Mouse (Mus musculus) embryonic facial prominence, embryonic 11.5 days (tissue): ENCODE measurements around the gene Plxna2. TPM values are rescaled to one million over a fixed set of nuclear protein-coding genes. Genes with fewer than 3 reads are reported as not detected.

Experiments
- ATAC-seq: fragments of 200-750 bp; cut with Nextera tagmentation; replicated peaks from 2 replicates; pipeline ENCODE4 v1.8.0; 2017; ENCODE audit warnings: low read depth; ENCODE audit not compliant: insufficient number of reproducible peaks, low FRiP score, low TSS enrichment
- DNase-seq: peaks from one replicate; pipeline ENCODE4 v3.0.0-alpha.2; 2015; ENCODE audit warnings: low spot score
- H3K27ac ChIP-seq: fragments of 300-500 bp; sonication (generic); replicated peaks from 2 replicates; pipeline ENCODE4 v1.5.1; 2014; ENCODE audit warnings: mild to moderate bottlenecking, low read depth, low read length, control low read depth
- H3K27me3 ChIP-seq: fragments of 300-500 bp; sonication (generic); 2 replicates; pipeline ENCODE4 v1.6.1; 2014; ENCODE audit warnings: mild to moderate bottlenecking, low read length, moderate library complexity, mixed read lengths; ENCODE audit not compliant: control insufficient read depth, insufficient read depth
- H3K36me3 ChIP-seq: fragments of 300-500 bp; sonication (generic); replicated peaks from 2 replicates; pipeline ENCODE4 v1.6.1; 2014; ENCODE audit warnings: low read depth, mild to moderate bottlenecking, low read length, moderate library complexity, mixed read lengths; ENCODE audit not compliant: control insufficient read depth, insufficient read depth
- H3K4me1 ChIP-seq: fragments of 300-500 bp; sonication (generic); 2 replicates; pipeline ENCODE4 v1.6.1; 2014; ENCODE audit warnings: low read length, mixed read lengths; ENCODE audit not compliant: control insufficient read depth, insufficient read depth
- H3K4me2 ChIP-seq: fragments of 300-500 bp; sonication (generic); 2 replicates; pipeline ENCODE4 v1.6.1; 2014; ENCODE audit warnings: low read depth, mild to moderate bottlenecking, control low read depth, low read length, moderate library complexity
- H3K4me3 ChIP-seq: fragments of 300-500 bp; sonication (generic); 2 replicates; pipeline ENCODE4 v1.5.1; 2014; ENCODE audit warnings: low read depth, low read length, control low read depth
- H3K9ac ChIP-seq: fragments of 300-500 bp; sonication (generic); replicated peaks from 2 replicates; pipeline ENCODE4 v1.6.1; 2014; ENCODE audit warnings: mild to moderate bottlenecking, control low read depth, low read length
- H3K9me3 ChIP-seq: fragments of 300-500 bp; sonication (generic); replicated peaks from 2 replicates; pipeline ENCODE4 v1.6.1; 2016; ENCODE audit warnings: mild to moderate bottlenecking, low read length, inconsistent platforms, mixed read lengths; ENCODE audit not compliant: control insufficient read depth
- WGBS: fragments of 180-500 bp; shearing (Covaris S2); extraction: QIAGEN DNeasy Blood & Tissue Kit; methylation state at CpG from one replicate; pipeline ENCODE4 v1.1.7; 2014; 5-methylcytosine and 5-hydroxymethylcytosine counted together
- polyA plus RNA-seq: library from polyadenylated mRNA; unstranded; fragments of >200 nt; fragmentation: Nextera tagmentation; extraction: Ambion mirVana; gene quantifications from 2 replicates; pipeline ENCODE4 v1.2.1, GENCODE M21; 2014

The Plxna2 gene
- polyA plus RNA-seq, 1 experiment from 2014 or later, result 8.4 TPM

DNA sequence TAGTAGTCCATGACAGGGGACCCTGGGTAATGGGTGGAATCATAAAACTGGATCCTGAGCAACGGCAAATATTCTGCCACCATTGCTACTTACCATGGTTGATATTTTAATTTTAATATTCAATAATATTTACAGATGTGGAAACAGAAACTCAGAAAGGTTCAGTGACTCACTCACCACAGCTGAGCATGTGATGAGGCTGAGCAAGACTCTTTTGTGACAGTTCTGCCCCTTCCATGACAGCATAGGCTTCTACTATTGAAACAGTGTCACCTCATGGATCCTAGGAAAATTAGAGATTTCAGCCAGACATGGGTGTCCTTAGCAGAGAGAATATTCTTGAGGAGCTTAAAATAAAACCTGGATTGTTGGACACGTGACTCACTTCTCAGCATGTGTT is 116.8 kb downstream of the Plxna2 start:
- Histone ChIP-seq H3K9me3 (no peaks in the 10 kb centered on the region), H3K4me3 (no peak overlapping the region), H3K36me3 (no peaks in the 10 kb centered on the region), H3K27ac (no peak overlapping the region), H3K9ac (no peak overlapping the region), H3K4me1 (no peaks in the 10 kb centered on the region; the same call in 1 of the 2 replicates), H3K27me3 (no peaks in the 10 kb centered on the region), H3K4me2 (no peak overlapping the region)
- 87% methylated on average over 2 of the region's 2 CpGs for WGBS
- ATAC-seq (no peak), DNase-seq (no peak)

DNA sequence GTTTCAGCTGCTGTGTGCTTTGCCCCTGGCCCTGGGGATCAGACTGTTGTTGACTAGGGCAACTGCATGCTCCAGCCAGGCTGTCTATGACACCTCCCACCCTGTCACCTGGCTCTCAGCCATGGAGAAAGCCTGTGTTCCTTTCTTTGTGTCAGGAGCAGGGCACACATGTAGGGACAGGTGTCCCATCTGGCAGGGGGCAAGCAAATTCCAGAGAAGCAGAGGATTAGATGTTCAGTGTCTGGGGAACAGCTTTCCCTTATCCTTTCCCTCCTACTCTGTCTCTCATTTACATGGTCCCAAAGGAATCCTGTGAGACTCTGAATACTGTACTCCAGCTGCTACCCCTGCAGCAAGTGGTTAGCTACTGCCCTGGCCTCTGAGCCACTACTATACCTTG is 121.9 kb downstream of the Plxna2 start:
- no peak overlapping the region for H3K9ac ChIP-seq
- no peak for DNase-seq
- H3K4me2 ChIP-seq, result no peak overlapping the region
- H3K9me3 ChIP-seq, result no peaks in the 10 kb centered on the region
- H3K4me1 ChIP-seq, result no peaks in the 10 kb centered on the region; the same call in none of the 2 replicates
- H3K27me3 ChIP-seq, result no peaks in the 10 kb centered on the region
- H3K4me3 ChIP-seq, result no peak overlapping the region
- H3K36me3 ChIP-seq, result no peaks in the 10 kb centered on the region
- ATAC-seq, result 0 out of 2 replicates have a peak, but pooled peaks have one; percentile 26
- no peak overlapping the region for H3K27ac ChIP-seq

DNA sequence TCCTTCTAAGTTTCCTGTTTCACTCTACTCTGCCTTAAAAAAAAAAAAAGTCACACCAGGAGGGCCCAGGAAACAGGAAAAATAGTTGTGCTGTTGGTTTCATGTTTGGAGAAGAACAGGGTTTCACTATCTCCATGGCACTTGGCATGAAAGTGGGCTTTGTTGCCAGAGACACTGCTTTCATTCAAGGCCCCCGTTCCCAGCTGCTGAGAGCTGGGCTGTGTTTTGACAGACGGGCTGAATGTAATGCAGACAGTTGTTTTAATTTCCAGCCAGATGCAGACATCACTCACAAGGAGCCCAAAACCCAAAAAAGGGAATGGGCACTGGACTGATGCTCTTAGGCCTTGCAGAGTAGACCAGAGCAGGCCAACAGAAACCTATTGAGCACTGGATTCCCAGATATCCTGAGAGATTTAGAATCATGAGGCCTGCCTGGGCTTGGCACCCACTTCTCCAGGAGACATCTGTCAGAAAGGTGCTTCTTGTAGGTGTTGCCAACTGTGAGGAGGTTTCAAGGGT is 124.9 kb downstream of the Plxna2 start:
- Histone ChIP-seq H3K4me3 (no peak overlapping the region), H3K27me3 (no peaks in the 10 kb centered on the region), H3K4me1 (peaks cover 3% of the 10 kb centered on the region), H3K27ac (0 out of 2 replicates have a peak overlapping the region, but pooled peaks have one; percentile 22), H3K9ac (no peak overlapping the region), H3K9me3 (no peaks in the 10 kb centered on the region), H3K4me2 (no peak overlapping the region), H3K36me3 (no peaks in the 10 kb centered on the region)
- 26% methylated on average over 2 of the region's 2 CpGs for WGBS
- ATAC-seq (no peak), DNase-seq (peak; percentile 33)

DNA sequence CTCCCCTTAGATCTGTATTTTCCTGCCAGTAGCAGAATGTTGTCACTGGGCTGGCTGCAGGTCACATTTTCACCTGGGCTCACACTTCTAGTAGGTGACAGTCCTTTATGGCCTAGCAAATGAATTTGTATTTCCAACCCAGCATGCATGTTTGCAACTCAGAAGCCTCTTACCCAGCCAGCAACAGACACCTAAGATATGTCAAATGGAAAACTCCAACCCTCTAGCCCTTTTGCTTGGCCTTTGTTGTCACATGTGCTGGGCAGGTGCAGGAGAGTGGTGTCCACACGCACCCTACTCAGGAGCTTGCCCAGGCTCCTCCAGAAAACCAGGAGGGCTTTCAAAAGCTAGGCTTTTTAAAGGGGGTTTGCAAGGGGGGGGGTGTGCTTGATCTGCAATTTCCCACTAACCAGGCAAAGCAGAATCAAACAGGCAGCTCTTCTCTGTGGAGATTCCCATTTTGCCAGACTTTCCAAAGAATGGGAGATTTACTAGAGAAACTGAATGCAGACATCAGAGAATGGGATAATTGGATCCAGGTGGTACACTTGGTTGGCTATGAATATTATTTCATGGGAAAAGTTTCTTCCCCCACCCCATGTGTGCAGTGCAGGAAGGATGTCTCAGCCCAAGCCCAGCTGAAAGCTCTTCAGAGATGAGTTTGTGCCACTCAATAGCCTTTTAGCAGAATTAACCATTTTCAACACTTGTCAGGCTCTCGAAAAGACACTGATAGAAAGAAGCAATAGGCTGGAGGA is 127.3 kb downstream of the Plxna2 start:
- H3K36me3 ChIP-seq, result no peaks in the 10 kb centered on the region
- H3K9ac ChIP-seq, result no peak overlapping the region
- ATAC-seq (no peak), DNase-seq (peak; percentile 76)
- no peak overlapping the region for H3K27ac ChIP-seq
- H3K4me1 ChIP-seq, result peaks cover 3% of the 10 kb centered on the region
- H3K9me3 ChIP-seq, result no peaks in the 10 kb centered on the region
- H3K27me3 ChIP-seq, result no peaks in the 10 kb centered on the region
- H3K4me3 ChIP-seq, result no peak overlapping the region
- 52% methylated on average over 2 of the region's 2 CpGs for WGBS
- no peak overlapping the region for H3K4me2 ChIP-seq

DNA sequence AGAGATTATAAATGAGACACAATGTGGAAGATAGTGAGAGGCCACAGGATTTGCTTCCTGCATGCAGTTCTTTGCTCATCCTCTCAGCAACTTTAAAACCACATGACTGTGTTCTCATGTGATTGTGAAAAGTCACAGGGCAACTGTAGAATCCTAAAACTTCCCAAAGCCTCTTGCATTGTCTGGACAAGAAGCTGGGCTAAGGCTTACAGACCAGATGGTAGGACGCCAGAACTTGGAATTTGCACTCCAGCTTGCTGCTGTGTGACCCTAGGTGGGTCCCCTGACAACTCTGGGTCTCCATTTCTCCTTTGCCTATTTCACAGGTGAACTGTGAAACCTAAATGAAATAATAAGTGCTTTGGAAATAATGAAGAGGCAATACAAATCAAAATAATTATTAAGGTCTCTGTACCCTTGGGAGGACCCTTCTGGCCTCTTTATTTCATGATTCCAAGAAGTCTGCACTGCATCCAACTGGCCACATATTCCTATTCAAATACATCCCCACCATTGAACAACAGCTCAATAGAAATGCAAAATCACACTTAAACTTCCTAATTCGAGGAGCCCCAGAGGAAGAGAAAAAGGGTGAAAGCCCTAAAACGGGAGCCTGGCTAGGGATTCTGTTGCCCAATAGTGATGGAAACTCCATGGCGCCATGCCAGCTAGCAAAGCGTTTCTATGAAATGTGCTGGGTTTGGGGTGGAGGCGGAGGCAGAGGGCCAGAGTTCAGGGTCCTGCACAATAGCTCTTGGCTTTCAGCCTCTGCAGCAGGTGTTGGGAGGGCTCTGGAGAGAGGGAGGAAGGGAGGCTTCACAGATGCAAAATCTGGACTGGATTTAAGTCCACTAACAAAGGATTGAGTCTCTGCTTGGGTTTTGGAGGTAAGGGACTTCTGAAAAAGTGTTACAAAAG is 128.6 kb downstream of the Plxna2 start:
- Histone ChIP-seq H3K4me1 (peaks cover 3% of the 10 kb centered on the region), H3K27me3 (no peaks in the 10 kb centered on the region), H3K9ac (no peak overlapping the region), H3K27ac (no peak overlapping the region), H3K4me2 (no peak overlapping the region), H3K4me3 (no peak overlapping the region), H3K9me3 (no peaks in the 10 kb centered on the region), H3K36me3 (no peaks in the 10 kb centered on the region)
- peak; percentile 54 for DNase-seq
- ATAC-seq, result peak; percentile 70
- WGBS, result 39% methylated on average over 6 of the region's 6 CpGs

DNA sequence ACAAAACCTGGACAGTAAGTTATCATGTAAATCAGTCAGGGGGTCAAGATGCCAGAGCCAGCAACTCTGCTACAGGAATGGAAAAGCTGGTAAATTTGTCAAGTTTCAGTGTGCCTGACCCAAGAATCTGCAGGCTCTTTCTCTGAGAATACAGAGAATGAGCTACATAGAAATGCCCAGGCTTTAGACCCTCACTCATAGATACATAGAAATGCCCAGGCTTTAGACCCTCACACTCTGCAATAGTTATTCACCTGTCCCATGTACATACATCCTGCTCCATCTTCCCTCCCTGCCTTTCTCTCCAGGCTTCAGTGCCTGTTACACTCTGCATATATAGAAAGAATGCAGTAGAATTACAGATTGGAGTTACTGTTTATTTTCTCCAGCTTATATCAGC is 129.2 kb downstream of the Plxna2 start:
- Histone ChIP-seq H3K9me3 (no peaks in the 10 kb centered on the region), H3K4me3 (no peak overlapping the region), H3K27me3 (no peaks in the 10 kb centered on the region), H3K4me2 (no peak overlapping the region), H3K36me3 (no peaks in the 10 kb centered on the region), H3K9ac (no peak overlapping the region), H3K27ac (no peak overlapping the region), H3K4me1 (peaks cover 3% of the 10 kb centered on the region)
- ATAC-seq (0 out of 2 replicates have a peak, but pooled peaks have one; percentile 27), DNase-seq (no peak)

DNA sequence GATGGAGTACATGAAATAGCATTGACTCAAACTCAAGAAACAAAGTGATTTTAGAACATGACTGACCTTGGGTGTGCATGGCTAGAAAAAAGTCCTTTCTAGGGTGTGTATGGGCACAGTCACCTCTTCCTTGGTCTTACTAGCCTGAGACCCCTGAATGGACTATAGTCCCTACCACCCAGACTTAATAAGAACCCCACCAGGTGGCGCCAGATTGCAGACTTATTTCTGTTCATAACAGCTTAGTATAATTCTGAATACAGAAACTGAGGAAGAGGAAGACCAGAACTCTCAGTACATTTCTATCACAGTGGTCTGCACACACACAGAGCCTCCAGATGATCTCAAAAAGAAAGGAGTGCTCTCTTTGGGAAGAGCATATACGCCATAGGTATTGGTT is 135.2 kb downstream of the Plxna2 start:
- Histone ChIP-seq H3K9me3 (no peaks in the 10 kb centered on the region), H3K4me3 (no peak overlapping the region), H3K36me3 (no peaks in the 10 kb centered on the region; the same call in 1 of the 2 replicates), H3K9ac (no peak overlapping the region), H3K27ac (no peak overlapping the region), H3K4me2 (no peak overlapping the region), H3K4me1 (no peaks in the 10 kb centered on the region), H3K27me3 (no peaks in the 10 kb centered on the region)
- DNase-seq (peak; percentile 70), ATAC-seq (no peak)
- 45% methylated on average over 2 of the region's 2 CpGs for WGBS

DNA sequence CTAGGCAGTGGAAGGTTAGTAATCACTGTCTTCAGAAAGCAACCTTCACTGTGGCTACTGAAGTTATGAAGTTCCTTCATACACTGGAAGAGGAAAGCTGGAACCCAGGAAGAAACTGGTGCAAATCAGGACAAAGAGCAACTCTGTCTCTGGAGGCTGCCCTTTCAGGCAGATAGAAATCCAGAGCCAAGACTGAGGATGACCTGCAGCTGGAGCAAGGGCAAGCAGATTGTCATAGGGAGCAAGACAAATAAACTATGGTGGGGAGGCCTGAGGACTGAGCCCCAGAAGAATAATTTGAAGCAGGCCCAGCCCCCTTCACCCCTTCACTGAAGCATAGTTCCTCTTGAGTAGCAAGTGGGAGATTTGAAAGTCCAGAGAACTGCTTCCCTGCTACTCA is 138.0 kb downstream of the Plxna2 start:
- H3K4me1 ChIP-seq, result no peaks in the 10 kb centered on the region
- H3K36me3 ChIP-seq, result no peaks in the 10 kb centered on the region; the same call in 1 of the 2 replicates
- no peak overlapping the region for H3K4me3 ChIP-seq
- H3K9me3 ChIP-seq, result no peaks in the 10 kb centered on the region
- H3K27ac ChIP-seq, result no peak overlapping the region
- no peak overlapping the region for H3K4me2 ChIP-seq
- no peak overlapping the region for H3K9ac ChIP-seq
- ATAC-seq (no peak), DNase-seq (no peak)
- no peaks in the 10 kb centered on the region for H3K27me3 ChIP-seq
